Mouse (Mus musculus): ENCODE measurements around the gene Grhl1. TPM values are rescaled to one million over a fixed set of nuclear protein-coding genes. Genes with fewer than 3 reads are reported as not detected.
"Not testable (repeated sequence)": the region's sequence is repeated elsewhere in the genome, so short reads cannot be mapped to it uniquely, and the experiment has no call there.

Grhl1 gene
- polyA plus RNA-seq (2015; fragmentation: Nextera tagmentation; extraction: Ambion mirVana), result 4.1 and 4.2 TPM in 2 replicates

- no peak within 1 kb of the TSS for H3K27ac ChIP-seq (ENCODE audit: low read length)
- ATAC-seq (ENCODE audit: low read depth), result peak; percentile 100
Measured at GRCm38 (mm10) chr12:24571523-24572392, at the start of gene Grhl1. TSS of gene Grhl1 (plus strand) at chr12:24572283.

GRCm38 (mm10) chr12:24525065-24525464, 47.0 kb upstream of the Grhl1 start:
- WGBS, result 83% methylated on average over 7 of the region's 7 CpGs
- H3K9me3 ChIP-seq (ENCODE audit: control insufficient read depth, low read length); H3K27ac ChIP-seq (ENCODE audit: low read length); H3K4me2 ChIP-seq (ENCODE audit: low read depth, low read length); H3K4me3 ChIP-seq (ENCODE audit: low read length); ATAC-seq (ENCODE audit: low read depth); H3K4me1 ChIP-seq (replicated peaks; ENCODE audit: control insufficient read depth, insufficient read depth, low read length); H3K36me3 ChIP-seq (ENCODE audit: control insufficient read depth, insufficient read depth, low read length); H3K9ac ChIP-seq (ENCODE audit: low read length); H3K27me3 ChIP-seq (ENCODE audit: control insufficient read depth, insufficient read depth, low read depth, low read length): not testable (repeated sequence)

More at GRCm38 (mm10) chr12:24571523-24572392, at the start of gene Grhl1:
- Histone ChIP-seq H3K27me3 (ENCODE audit: control insufficient read depth, insufficient read depth, low read depth, low read length) (peaks cover 22% of the 10 kb centered on the region), H3K4me1 (replicated peaks; ENCODE audit: control insufficient read depth, insufficient read depth, low read length) (peaks cover 13% of the 10 kb centered on the region), H3K4me2 (ENCODE audit: low read depth, low read length) (peak within 1 kb of the TSS; percentile 96), H3K36me3 (ENCODE audit: control insufficient read depth, insufficient read depth, low read length) (no peaks in the 10 kb centered on the region), H3K9me3 (ENCODE audit: control insufficient read depth, low read length) (no peaks in the 10 kb centered on the region), H3K9ac (ENCODE audit: low read length) (peak within 1 kb of the TSS; percentile 67), H3K4me3 (ENCODE audit: low read length) (peak within 1 kb of the TSS; percentile 64)
- WGBS, result 1% methylated on average over 59 of the region's 64 CpGs

GRCm38 (mm10) chr12:24536390-24536789, 35.7 kb upstream of the Grhl1 start:
- Histone ChIP-seq H3K9ac (ENCODE audit: low read length) (no peak overlapping the region), H3K36me3 (ENCODE audit: control insufficient read depth, insufficient read depth, low read length) (no peaks in the 10 kb centered on the region), H3K27me3 (ENCODE audit: control insufficient read depth, insufficient read depth, low read depth, low read length) (no peaks in the 10 kb centered on the region), H3K9me3 (ENCODE audit: control insufficient read depth, low read length) (no peaks in the 10 kb centered on the region), H3K27ac (ENCODE audit: low read length) (no peak overlapping the region), H3K4me3 (ENCODE audit: low read length) (no peak overlapping the region), H3K4me1 (replicated peaks; ENCODE audit: control insufficient read depth, insufficient read depth, low read length) (no peaks in the 10 kb centered on the region), H3K4me2 (ENCODE audit: low read depth, low read length) (no peak overlapping the region)
- no peak for ATAC-seq (ENCODE audit: low read depth)
- WGBS, result 61% methylated on average over 5 of the region's 5 CpGs

DNA sequence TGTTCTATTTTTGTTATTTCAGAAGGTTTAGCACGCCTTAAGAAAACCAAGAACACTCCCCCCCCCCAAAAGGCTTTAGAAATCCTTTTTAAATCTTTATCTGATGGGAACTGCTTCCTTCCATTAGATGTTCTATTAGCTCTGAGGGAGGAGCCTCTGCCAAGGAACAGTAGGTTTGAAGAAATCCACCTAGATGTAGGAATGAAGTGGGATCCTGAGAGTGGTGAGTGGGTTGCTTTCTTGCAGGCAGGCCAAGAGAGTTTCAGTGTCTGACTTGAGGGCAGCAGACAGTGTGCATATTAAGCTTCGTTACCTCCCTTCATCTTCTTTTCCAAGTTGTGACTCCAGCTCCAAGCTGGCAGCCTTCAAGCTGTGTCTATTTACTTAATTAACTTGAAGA, 34.9 kb upstream of the Grhl1 start:
- ATAC-seq (ENCODE audit: low read depth), result no peak
- Histone ChIP-seq H3K36me3 (ENCODE audit: control insufficient read depth, insufficient read depth, low read length) (no peaks in the 10 kb centered on the region), H3K27ac (ENCODE audit: low read length) (no peak overlapping the region), H3K9ac (ENCODE audit: low read length) (no peak overlapping the region), H3K4me1 (replicated peaks; ENCODE audit: control insufficient read depth, insufficient read depth, low read length) (no peaks in the 10 kb centered on the region), H3K9me3 (ENCODE audit: control insufficient read depth, low read length) (no peaks in the 10 kb centered on the region), H3K4me3 (ENCODE audit: low read length) (no peak overlapping the region), H3K4me2 (ENCODE audit: low read depth, low read length) (no peak overlapping the region), H3K27me3 (ENCODE audit: control insufficient read depth, insufficient read depth, low read depth, low read length) (no peaks in the 10 kb centered on the region)
- 71% methylated on average over 2 of the region's 2 CpGs for WGBS

GRCm38 (mm10) chr12:24537965-24538364, 34.1 kb upstream of the Grhl1 start:
- 64% methylated on average over 4 of the region's 4 CpGs for WGBS
- no peak overlapping the region for H3K4me2 ChIP-seq (ENCODE audit: low read depth, low read length)
- H3K9me3 ChIP-seq (ENCODE audit: control insufficient read depth, low read length), result no peaks in the 10 kb centered on the region
- H3K4me1 ChIP-seq (replicated peaks; ENCODE audit: control insufficient read depth, insufficient read depth, low read length), result no peaks in the 10 kb centered on the region
- H3K4me3 ChIP-seq (ENCODE audit: low read length), result no peak overlapping the region
- no peaks in the 10 kb centered on the region for H3K36me3 ChIP-seq (ENCODE audit: control insufficient read depth, insufficient read depth, low read length)
- ATAC-seq (ENCODE audit: low read depth), result no peak
- H3K27ac ChIP-seq (ENCODE audit: low read length), result no peak overlapping the region
- H3K9ac ChIP-seq (ENCODE audit: low read length), result no peak overlapping the region
- no peaks in the 10 kb centered on the region for H3K27me3 ChIP-seq (ENCODE audit: control insufficient read depth, insufficient read depth, low read depth, low read length)

GRCm38 (mm10) chr12:24541426-24542154, 30.5 kb upstream of the Grhl1 start:
- H3K27me3 ChIP-seq (ENCODE audit: control insufficient read depth, insufficient read depth, low read depth, low read length), result no peaks in the 10 kb centered on the region
- H3K9me3 ChIP-seq (ENCODE audit: control insufficient read depth, low read length), result no peaks in the 10 kb centered on the region
- no peak overlapping the region for H3K27ac ChIP-seq (ENCODE audit: low read length)
- no peak for ATAC-seq (ENCODE audit: low read depth)
- no peak overlapping the region for H3K4me3 ChIP-seq (ENCODE audit: low read length)
- H3K36me3 ChIP-seq (ENCODE audit: control insufficient read depth, insufficient read depth, low read length), result no peaks in the 10 kb centered on the region
- WGBS, result 77% methylated on average over 16 of the region's 16 CpGs
- no peak overlapping the region for H3K9ac ChIP-seq (ENCODE audit: low read length)
- H3K4me2 ChIP-seq (ENCODE audit: low read depth, low read length), result no peak overlapping the region
- no peaks in the 10 kb centered on the region for H3K4me1 ChIP-seq (replicated peaks; ENCODE audit: control insufficient read depth, insufficient read depth, low read length)

GRCm38 (mm10) chr12:24547686-24548085, 24.4 kb upstream of the Grhl1 start:
- WGBS, result 70% methylated on average over 8 of the region's 8 CpGs
- Histone ChIP-seq H3K27ac (ENCODE audit: low read length) (no peak overlapping the region), H3K9me3 (ENCODE audit: control insufficient read depth, low read length) (no peaks in the 10 kb centered on the region), H3K9ac (ENCODE audit: low read length) (no peak overlapping the region), H3K4me1 (replicated peaks; ENCODE audit: control insufficient read depth, insufficient read depth, low read length) (no peaks in the 10 kb centered on the region), H3K27me3 (ENCODE audit: control insufficient read depth, insufficient read depth, low read depth, low read length) (no peaks in the 10 kb centered on the region), H3K4me2 (ENCODE audit: low read depth, low read length) (no peak overlapping the region), H3K4me3 (ENCODE audit: low read length) (no peak overlapping the region), H3K36me3 (ENCODE audit: control insufficient read depth, insufficient read depth, low read length) (no peaks in the 10 kb centered on the region)
- ATAC-seq (ENCODE audit: low read depth), result no peak

- no peak overlapping the region for H3K4me2 ChIP-seq (ENCODE audit: low read depth, low read length)
- H3K27me3 ChIP-seq (ENCODE audit: control insufficient read depth, insufficient read depth, low read depth, low read length), result no peaks in the 10 kb centered on the region
- no peak overlapping the region for H3K4me3 ChIP-seq (ENCODE audit: low read length)
- H3K9me3 ChIP-seq (ENCODE audit: control insufficient read depth, low read length), result no peaks in the 10 kb centered on the region
- H3K36me3 ChIP-seq (ENCODE audit: control insufficient read depth, insufficient read depth, low read length), result no peaks in the 10 kb centered on the region
- ATAC-seq (ENCODE audit: low read depth), result no peak
- H3K27ac ChIP-seq (ENCODE audit: low read length), result no peak overlapping the region
- H3K4me1 ChIP-seq (replicated peaks; ENCODE audit: control insufficient read depth, insufficient read depth, low read length), result no peaks in the 10 kb centered on the region
- 84% methylated on average over 6 of the region's 6 CpGs for WGBS
- H3K9ac ChIP-seq (ENCODE audit: low read length), result no peak overlapping the region
Measured at GRCm38 (mm10) chr12:24548885-24549284, 23.2 kb upstream of the Grhl1 start.

DNA sequence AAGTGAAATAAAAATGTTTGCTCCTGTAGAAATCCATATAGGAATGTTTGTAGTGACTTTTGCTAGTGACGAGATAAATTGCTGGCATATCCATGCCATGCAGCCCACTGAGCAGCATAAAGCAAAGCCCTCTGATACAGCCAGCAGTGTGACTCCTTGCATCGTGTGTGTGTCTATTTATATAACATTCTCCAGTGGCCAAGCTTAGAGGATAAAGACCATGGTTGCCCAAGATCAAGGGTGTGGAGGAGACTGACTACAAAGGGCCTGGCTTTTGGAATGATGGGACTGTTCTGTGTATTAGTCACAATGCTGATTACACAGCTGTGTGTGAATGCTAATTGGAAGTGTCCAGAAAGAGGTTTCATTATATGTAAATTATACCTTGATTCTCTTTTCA, 19.6 kb upstream of the Grhl1 start:
- no peak for ATAC-seq (ENCODE audit: low read depth)
- 57% methylated on average over 2 of the region's 2 CpGs for WGBS
- H3K27ac ChIP-seq (ENCODE audit: low read length), result no peak overlapping the region

More for the DNA sequence above, 19.6 kb upstream of the Grhl1 start:
- H3K9me3 ChIP-seq (ENCODE audit: control insufficient read depth, low read length), result no peaks in the 10 kb centered on the region
- no peaks in the 10 kb centered on the region for H3K27me3 ChIP-seq (ENCODE audit: control insufficient read depth, insufficient read depth, low read depth, low read length)
- H3K9ac ChIP-seq (ENCODE audit: low read length), result no peak overlapping the region
- no peak overlapping the region for H3K4me2 ChIP-seq (ENCODE audit: low read depth, low read length)
- H3K36me3 ChIP-seq (ENCODE audit: control insufficient read depth, insufficient read depth, low read length), result no peaks in the 10 kb centered on the region
- H3K4me3 ChIP-seq (ENCODE audit: low read length), result no peak overlapping the region
- no peaks in the 10 kb centered on the region for H3K4me1 ChIP-seq (replicated peaks; ENCODE audit: control insufficient read depth, insufficient read depth, low read length)

All from lung, embryonic 16.5 days (tissue).